Mouse (Mus musculus): Measurements from ENCODE around the gene Vat1. TPM values are rescaled to one million over a fixed set of nuclear protein-coding genes. Genes with fewer than 3 reads are reported as not detected.

The Vat1 gene
- polyA plus RNA-seq, 1 experiment from 2014 or later = 52.0 TPM

Small RNA genes lying within 50 kb of the gene (microRNA-seq; reads per million reads assigned to microRNA genes)
- not detected for gene Mir6929

Other genes starting within 250 kb of the Vat1 start
- gene Ezh1, start 239.8 kb downstream of the Vat1 start, polyA plus RNA-seq (2015; fragmentation: Nextera tagmentation; extraction: Ambion mirVana) = 19.4 and 20.8 TPM in 2 replicates
- gene Ramp2, start 220.2 kb downstream of the Vat1 start, polyA plus RNA-seq (2015; fragmentation: Nextera tagmentation; extraction: Ambion mirVana) = 312 and 337 TPM in 2 replicates
- gene Vps25, start 212.5 kb downstream of the Vat1 start, polyA plus RNA-seq (2015; fragmentation: Nextera tagmentation; extraction: Ambion mirVana) = 132 and 135 TPM in 2 replicates
- gene Wnk4, start 205.7 kb downstream of the Vat1 start, polyA plus RNA-seq (2015; fragmentation: Nextera tagmentation; extraction: Ambion mirVana) = 5.3 and 5.8 TPM in 2 replicates
- 1.9 and 3.2 TPM in 2 replicates for gene Cntd1, start 187.2 kb downstream of the Vat1 start, polyA plus RNA-seq (2015; fragmentation: Nextera tagmentation; extraction: Ambion mirVana)
- 184 and 187 TPM in 2 replicates for gene Coa3, start 187.1 kb downstream of the Vat1 start, polyA plus RNA-seq (2015; fragmentation: Nextera tagmentation; extraction: Ambion mirVana)
- 136 and 151 TPM in 2 replicates for gene Becn1, start 163.9 kb downstream of the Vat1 start, polyA plus RNA-seq (2015; fragmentation: Nextera tagmentation; extraction: Ambion mirVana)
- 94.0 and 101 TPM in 2 replicates for gene Psme3, start 150.0 kb downstream of the Vat1 start, polyA plus RNA-seq (2015; fragmentation: Nextera tagmentation; extraction: Ambion mirVana)
- gene Aoc2, start 141.2 kb downstream of the Vat1 start, polyA plus RNA-seq (2015; fragmentation: Nextera tagmentation; extraction: Ambion mirVana) = 0.92 and 1.2 TPM in 2 replicates
- 1.9 and 2.2 TPM in 2 replicates for gene Aoc3, start 135.6 kb downstream of the Vat1 start, polyA plus RNA-seq (2015; fragmentation: Nextera tagmentation; extraction: Ambion mirVana)
- gene G6pc, start 98.7 kb downstream of the Vat1 start, polyA plus RNA-seq (2015; fragmentation: Nextera tagmentation; extraction: Ambion mirVana) = not detected in 2 replicates
- gene Aarsd1, start 48.6 kb downstream of the Vat1 start, polyA plus RNA-seq (2015; fragmentation: Nextera tagmentation; extraction: Ambion mirVana) = 63.9 and 67.2 TPM in 2 replicates
- 7.5 and 10.1 TPM in 2 replicates for gene Gm27029, start 41.4 kb downstream of the Vat1 start, polyA plus RNA-seq (2015; fragmentation: Nextera tagmentation; extraction: Ambion mirVana)
- gene Rundc1, start 41.1 kb downstream of the Vat1 start, polyA plus RNA-seq (2015; fragmentation: Nextera tagmentation; extraction: Ambion mirVana) = 19.9 and 21.0 TPM in 2 replicates
- gene Ptges3l, start 40.9 kb downstream of the Vat1 start, polyA plus RNA-seq (2015; fragmentation: Nextera tagmentation; extraction: Ambion mirVana) = 12.5 and 13.9 TPM in 2 replicates
- gene Rpl27, start 23.9 kb downstream of the Vat1 start, polyA plus RNA-seq (2015; fragmentation: Nextera tagmentation; extraction: Ambion mirVana) = 273 and 291 TPM in 2 replicates
- 27.3 and 29.1 TPM in 2 replicates for gene Ifi35, start 17.8 kb downstream of the Vat1 start, polyA plus RNA-seq (2015; fragmentation: Nextera tagmentation; extraction: Ambion mirVana)
- gene Rnd2, start 1.2 kb downstream of the Vat1 start, polyA plus RNA-seq (2015; fragmentation: Nextera tagmentation; extraction: Ambion mirVana) = 6.7 and 7.6 TPM in 2 replicates
- 13.2 and 14.1 TPM in 2 replicates for gene Brca1, start 85.7 kb upstream of the Vat1 start, polyA plus RNA-seq (2015; fragmentation: Nextera tagmentation; extraction: Ambion mirVana)
- 77.7 and 87.5 TPM in 2 replicates for gene Nbr1, start 85.9 kb upstream of the Vat1 start, polyA plus RNA-seq (2015; fragmentation: Nextera tagmentation; extraction: Ambion mirVana)
- 4.7 and 7.1 TPM in 2 replicates for gene Tmem106a, start 116.0 kb upstream of the Vat1 start, polyA plus RNA-seq (2015; fragmentation: Nextera tagmentation; extraction: Ambion mirVana)
- gene Gm11634, start 133.0 kb upstream of the Vat1 start, polyA plus RNA-seq (2015; fragmentation: Nextera tagmentation; extraction: Ambion mirVana) = not detected in 2 replicates
- 52.0 and 52.1 TPM in 2 replicates for gene Rdm1, start 161.0 kb upstream of the Vat1 start, polyA plus RNA-seq (2015; fragmentation: Nextera tagmentation; extraction: Ambion mirVana)
- gene Arl4d, start 199.3 kb upstream of the Vat1 start, polyA plus RNA-seq (2015; fragmentation: Nextera tagmentation; extraction: Ambion mirVana) = 6.8 and 7.4 TPM in 2 replicates

All from lung, embryonic 16.5 days (tissue).